8 mouse cellular contexts compared by ENCODE assay signal in the genomic region with DNA sequence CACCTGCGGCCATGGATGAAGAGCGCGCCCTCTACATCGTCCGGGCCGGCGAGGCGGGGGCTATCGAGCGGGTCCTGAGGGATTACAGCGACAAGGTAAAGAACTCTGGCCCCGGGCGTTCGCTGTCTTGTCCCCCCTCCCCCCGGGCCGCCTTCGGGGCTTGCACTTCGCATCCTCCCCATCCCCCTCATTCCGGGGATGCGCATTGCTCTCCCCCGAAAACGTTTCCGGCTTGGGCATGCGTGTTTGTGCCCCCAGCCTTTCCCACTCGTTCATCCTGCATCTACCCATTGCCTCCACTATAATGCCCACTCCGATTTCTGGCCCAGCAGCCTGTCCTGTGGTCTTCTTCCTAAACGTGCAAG. TPM values are rescaled to one million over a fixed set of nuclear protein-coding genes. Genes with fewer than 3 reads are reported as not detected.
DNase-seq lines count a peak whose midpoint lies in the region; ATAC-seq and TF ChIP-seq lines count a peak whose summit lies in the region.

No protein-coding gene starts in this region.

- peak overlapping the region; percentile 82 for H3K27ac ChIP-seq in bone marrow, adult 2 months (ENCODE audit: control insufficient read depth, insufficient read depth, low read depth, low read length, poor library complexity)
- peak overlapping the region; percentile 96 for H3K27ac ChIP-seq in embryonic facial prominence, embryonic 14.5 days (replicated peaks; ENCODE audit: low read depth, low read length)
- H3K27ac ChIP-seq in limb, embryonic 10.5 days, result peak overlapping the region; percentile 97
- peak overlapping the region; percentile 99 for H3K27ac ChIP-seq in neural tube, embryonic 14.5 days (ENCODE audit: low read depth, low read length)

- peak; percentile 38 to 79 for DNase-seq in left cerebral cortex, postnatal 10 days (ENCODE audit: extremely low spot score in 1 of 2, low spot score in 2 of 2)
- no peak for DNase-seq in left cerebral cortex, adult 11 months (ENCODE audit: low spot score)
- DNase-seq in embryonic facial prominence, embryonic 14.5 days (ENCODE audit: low spot score), result peak; percentile 48
- DNase-seq in limb, embryonic 10.5 days (ENCODE audit: low spot score), result no peak
- DNase-seq in embryo, embryonic 10.5 days (ENCODE audit: low spot score), result no peak

- peak overlapping the region; percentile 90 for H3K9ac ChIP-seq in embryonic facial prominence, embryonic 14.5 days (ENCODE audit: low read depth, low read length)
- peak overlapping the region; percentile 87 for H3K9ac ChIP-seq in neural tube, embryonic 14.5 days (replicated peaks; ENCODE audit: low read depth, low read length)

- under 1% methylated on average over 27 of the region's 27 CpGs for WGBS in bone marrow, adult 2 months
- WGBS in embryonic facial prominence, embryonic 14.5 days, result 0% methylated on average over 9 of the region's 27 CpGs
- under 1% methylated on average over 27 of the region's 27 CpGs for WGBS in limb, embryonic 10.5 days
- under 1% methylated on average over 24 of the region's 27 CpGs for WGBS in neural tube, embryonic 14.5 days

- peak overlapping the region; percentile 81 for H3K4me2 ChIP-seq in embryonic facial prominence, embryonic 14.5 days (ENCODE audit: low read depth, low read length)
- peak overlapping the region; percentile 71 for H3K4me2 ChIP-seq in neural tube, embryonic 14.5 days (ENCODE audit: low read depth, low read length)

- TF ChIP-seq CTCF in bone marrow, adult 2 months (IDR thresholded peaks at IDR 0.05; ENCODE audit: control insufficient read depth, insufficient read depth, low read length), result no peak

- TF ChIP-seq POLR2A in bone marrow, adult 2 months (IDR thresholded peaks at IDR 0.05; ENCODE audit: borderline replicate concordance, control insufficient read depth, low read depth, low read length), result no peak

- peak overlapping the region; percentile 73 for H3K4me3 ChIP-seq in bone marrow, adult 2 months (replicated peaks; ENCODE audit: control insufficient read depth, low read depth, low read length)
- H3K4me3 ChIP-seq in embryonic facial prominence, embryonic 14.5 days (ENCODE audit: low read depth, low read length), result peak overlapping the region; percentile 86
- peak overlapping the region; percentile 85 for H3K4me3 ChIP-seq in limb, embryonic 10.5 days
- H3K4me3 ChIP-seq in neural tube, embryonic 14.5 days (ENCODE audit: low read depth, low read length), result peak overlapping the region; percentile 76

- H3K27me3 ChIP-seq in embryonic facial prominence, embryonic 14.5 days (replicated peaks; ENCODE audit: control insufficient read depth, insufficient read depth, low read length), result no peaks in the 10 kb centered on the region
- no peaks in the 10 kb centered on the region for H3K27me3 ChIP-seq in limb, embryonic 10.5 days (ENCODE audit: low read depth, poor library complexity, severe bottlenecking)
- H3K27me3 ChIP-seq in neural tube, embryonic 14.5 days (ENCODE audit: control insufficient read depth, insufficient read depth, low read length), result no peaks in the 10 kb centered on the region

- intact Hi-C loops in left cerebral cortex, postnatal 10 days (cut with DNase I), result no loop called here

- no peaks in the 10 kb centered on the region for H3K36me3 ChIP-seq in embryonic facial prominence, embryonic 14.5 days (ENCODE audit: control insufficient read depth, insufficient read depth, low read length)
- 0 out of 2 replicates have a peak, but pooled peaks cover 3% of the 10 kb centered on the region for H3K36me3 ChIP-seq in limb, embryonic 10.5 days
- no peaks in the 10 kb centered on the region for H3K36me3 ChIP-seq in neural tube, embryonic 14.5 days (ENCODE audit: control insufficient read depth, insufficient read depth, low read length)

- H3K9me3 ChIP-seq in embryonic facial prominence, embryonic 14.5 days (ENCODE audit: control insufficient read depth, low read length), result no peaks in the 10 kb centered on the region
- no peaks in the 10 kb centered on the region for H3K9me3 ChIP-seq in limb, embryonic 10.5 days (replicated peaks)
- H3K9me3 ChIP-seq in neural tube, embryonic 14.5 days (ENCODE audit: control insufficient read depth, low read length), result no peaks in the 10 kb centered on the region

- ATAC-seq in embryonic facial prominence, embryonic 14.5 days (ENCODE audit: low read depth), result peak; percentile 7; the same call in 1 of the 2 replicates
- ATAC-seq in neural tube, embryonic 14.5 days (ENCODE audit: low read depth), result peak; percentile 67
- ATAC-seq in megakaryocyte progenitor cell, adult 5-6 weeks (replicated peaks; ENCODE audit: poor library complexity), result no peak

- no peaks in the 10 kb centered on the region; the same call in 1 of the 2 replicates for H3K4me1 ChIP-seq in bone marrow, adult 2 months (ENCODE audit: control insufficient read depth, insufficient read depth, low read length)
- H3K4me1 ChIP-seq in embryonic facial prominence, embryonic 14.5 days (ENCODE audit: control insufficient read depth, insufficient read depth, low read length), result peaks cover 12% of the 10 kb centered on the region; the same call in 1 of the 2 replicates
- peaks cover 14% of the 10 kb centered on the region for H3K4me1 ChIP-seq in limb, embryonic 10.5 days
- peaks cover 16% of the 10 kb centered on the region for H3K4me1 ChIP-seq in neural tube, embryonic 14.5 days (ENCODE audit: control insufficient read depth, insufficient read depth, low read length)

RNA-seq across cellular contexts. Expression of a gene that starts 0.3 kb away (rescaled TPM):
- total RNA-seq in left cerebral cortex, postnatal 10 days (2021), result 10 to 100 TPM; 41.5 to 44.7 TPM
- 5.3 and 9.4 TPM in 2 replicates for polyA plus RNA-seq in bone marrow, adult 2 months (2011; ENCODE audit: insufficient read depth, insufficient read length, low replicate concordance, missing spikeins)
- 17.7 and 20.7 TPM in 2 replicates for polyA plus RNA-seq in embryonic facial prominence, embryonic 14.5 days (2014; fragmentation: Nextera tagmentation; extraction: Ambion mirVana)
- polyA plus RNA-seq in limb, embryonic 10.5 days (2016; fragmentation: Nextera tagmentation; extraction: Ambion mirVana), result 25.1 and 28.5 TPM in 2 replicates
- 52.5 and 57.3 TPM in 2 replicates for polyA plus RNA-seq in neural tube, embryonic 14.5 days (2014; fragmentation: Nextera tagmentation; extraction: Ambion mirVana)
- total RNA-seq in megakaryocyte progenitor cell, adult 5-6 weeks (2015), result 13.9 and 15.3 TPM in 2 replicates
- 13.3 and 15.1 TPM in 2 replicates for total RNA-seq in megakaryocyte progenitor cell, adult 5-6 weeks (2017)

Comparison
In these comparisons a context has a peak if more than half of its experiments do, and no peak if none do; other contexts are left out.
1. DNase-seq: peak in left cerebral cortex, postnatal 10 days (2 of 2) and embryonic facial prominence, embryonic 14.5 days (single experiment); none in left cerebral cortex, adult 11 months (single experiment), limb, embryonic 10.5 days (single experiment) and embryo, embryonic 10.5 days (single experiment).
2. Peak in every context shown above with its lines, with median percentiles within 50 percentile points of each other: H3K27ac ChIP-seq and H3K4me3 ChIP-seq.